Mouse (Mus musculus): ENCODE results near the gene Elf2.

GRCm38 (mm10) chr3:51222302-51222701 lies 118.2 kb downstream of the Elf2 start:
- TF ChIP-seq POLR2A (IDR thresholded peaks at IDR 0.05; ENCODE audit: control insufficient read depth, low read depth, low read length), result no peak
- no peak for TF ChIP-seq CTCF (IDR thresholded peaks at IDR 0.05; ENCODE audit: control insufficient read depth, insufficient read depth, insufficient replicate concordance, low read depth, low read length)

All from testis, adult 2 months (tissue).